Mouse (Mus musculus): ENCODE results near the gene Glipr2.

Glipr2 gene

DNA sequence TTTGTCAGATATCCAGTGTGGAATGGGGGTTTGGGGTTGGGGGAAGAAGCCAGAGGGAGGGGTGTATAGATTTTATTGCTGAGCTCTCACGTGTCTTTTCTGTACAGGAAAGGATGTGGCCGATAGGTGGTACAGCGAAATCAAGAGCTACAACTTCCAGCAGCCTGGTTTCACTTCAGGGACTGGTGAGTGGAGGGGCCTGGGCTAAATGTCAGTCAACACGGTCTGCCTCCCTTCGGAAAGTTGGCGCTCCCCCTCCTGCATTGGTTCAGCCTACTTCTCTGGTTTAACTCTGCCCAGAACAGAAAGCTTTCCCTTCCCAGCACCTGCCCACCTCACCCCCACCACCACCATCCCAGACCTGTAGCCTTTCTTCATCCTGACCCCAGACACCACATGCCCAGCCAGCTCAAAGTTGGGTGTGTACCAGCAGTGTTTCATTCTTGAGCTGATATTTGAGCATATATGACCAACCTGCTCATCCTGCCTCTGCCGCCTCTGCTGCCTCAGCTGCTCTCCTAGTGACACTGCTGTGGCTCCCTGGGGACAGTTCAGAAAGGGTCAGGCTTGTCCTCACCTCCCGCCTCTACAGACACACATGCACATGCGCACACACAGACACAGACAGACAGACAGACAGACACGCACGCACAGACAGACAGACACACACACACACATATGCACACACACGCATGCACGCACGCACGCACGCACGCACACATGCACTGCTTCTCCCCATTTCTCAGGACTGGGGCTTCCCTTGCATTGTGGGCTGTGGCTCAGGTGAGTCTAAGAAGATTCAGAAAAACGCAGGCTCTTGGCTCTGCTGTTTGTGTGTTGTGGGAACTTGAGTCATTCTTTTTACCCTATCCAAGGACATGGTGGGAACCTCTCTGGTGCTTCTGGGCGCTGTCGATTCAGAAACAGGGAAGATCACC lies 13.5 kb downstream of the Glipr2 start:
- DNase-seq (ENCODE audit: low spot score in 2 of 2) = no peak

DNA sequence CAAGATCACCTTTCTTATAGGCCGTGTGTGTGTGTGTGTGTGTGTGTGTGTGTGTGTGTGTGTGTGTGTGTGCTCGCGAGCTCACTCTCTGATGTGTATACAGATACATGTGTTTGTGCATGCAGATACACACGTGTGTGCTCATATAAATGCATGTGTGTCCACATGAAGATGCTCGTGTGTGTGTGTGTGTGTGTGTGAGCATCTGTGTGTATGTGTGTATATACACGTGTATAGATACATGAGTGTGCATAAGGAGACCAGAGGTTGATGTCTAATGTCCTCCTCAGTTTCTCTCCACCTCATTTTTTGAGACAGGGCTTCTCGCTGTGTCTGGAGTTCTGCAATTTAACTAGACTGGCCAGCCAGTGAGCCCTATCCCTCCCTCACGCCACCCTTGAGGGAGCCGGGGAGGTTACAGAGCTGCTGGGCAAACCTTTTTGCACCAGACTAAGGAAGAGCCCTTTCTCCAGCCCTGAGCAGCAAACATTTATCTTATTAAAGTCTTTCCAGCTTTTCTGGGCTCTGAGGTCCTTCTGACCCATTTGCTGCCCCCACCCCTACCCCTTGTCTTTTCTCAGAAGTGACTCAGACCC lies 14.4 kb downstream of the Glipr2 start:
- no peak for DNase-seq (ENCODE audit: low spot score in 2 of 2)

DNA sequence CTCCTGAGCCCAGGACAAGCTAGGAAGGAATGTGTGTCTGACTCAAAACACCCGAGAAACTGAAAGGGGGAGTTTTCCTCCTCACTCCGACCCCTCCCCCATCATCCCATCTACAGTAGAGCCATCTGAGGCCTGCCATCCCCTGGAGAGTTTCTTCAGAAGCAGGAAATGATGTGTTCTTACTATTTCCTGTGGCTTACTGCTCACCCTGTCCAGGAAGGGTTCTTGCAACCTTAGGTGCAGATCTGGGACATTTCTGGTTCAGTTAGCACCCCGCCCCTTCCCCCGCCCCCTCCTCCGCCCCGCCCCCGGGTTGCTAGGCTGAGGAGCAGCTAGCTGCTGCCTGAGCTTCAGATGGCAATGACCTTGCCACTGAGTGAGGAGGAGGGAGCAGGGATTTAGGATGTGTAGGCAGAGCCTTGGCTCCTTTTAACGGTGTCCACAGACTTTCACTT lies 15.0 kb downstream of the Glipr2 start:
- peak; percentile 55 to 62 for DNase-seq (ENCODE audit: low spot score in 2 of 2)

DNA sequence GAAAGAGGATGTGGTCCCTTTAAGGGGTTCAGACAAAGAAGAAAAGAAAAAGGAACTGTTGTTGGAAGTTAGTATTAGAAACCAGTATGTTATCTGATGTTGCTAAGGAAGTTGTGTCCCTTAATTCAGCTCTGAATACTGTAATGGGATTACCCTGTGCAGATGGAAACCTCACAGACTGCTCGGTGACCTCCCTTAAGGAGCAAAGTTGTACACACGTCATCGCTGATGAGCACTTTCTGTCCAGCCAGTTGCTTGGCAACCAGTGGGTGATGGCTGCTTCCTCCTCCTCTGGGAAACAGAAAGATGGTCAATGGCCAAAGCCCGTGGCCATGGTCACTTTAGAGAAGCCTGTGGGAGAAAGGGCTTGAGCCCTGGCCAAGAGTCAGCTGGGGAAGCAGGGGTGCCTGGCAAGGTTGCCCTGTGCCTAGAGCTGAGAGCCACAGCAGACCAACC lies 16.4 kb downstream of the Glipr2 start:
- DNase-seq (ENCODE audit: low spot score in 2 of 2) = peak; percentile 61 to 63

DNA sequence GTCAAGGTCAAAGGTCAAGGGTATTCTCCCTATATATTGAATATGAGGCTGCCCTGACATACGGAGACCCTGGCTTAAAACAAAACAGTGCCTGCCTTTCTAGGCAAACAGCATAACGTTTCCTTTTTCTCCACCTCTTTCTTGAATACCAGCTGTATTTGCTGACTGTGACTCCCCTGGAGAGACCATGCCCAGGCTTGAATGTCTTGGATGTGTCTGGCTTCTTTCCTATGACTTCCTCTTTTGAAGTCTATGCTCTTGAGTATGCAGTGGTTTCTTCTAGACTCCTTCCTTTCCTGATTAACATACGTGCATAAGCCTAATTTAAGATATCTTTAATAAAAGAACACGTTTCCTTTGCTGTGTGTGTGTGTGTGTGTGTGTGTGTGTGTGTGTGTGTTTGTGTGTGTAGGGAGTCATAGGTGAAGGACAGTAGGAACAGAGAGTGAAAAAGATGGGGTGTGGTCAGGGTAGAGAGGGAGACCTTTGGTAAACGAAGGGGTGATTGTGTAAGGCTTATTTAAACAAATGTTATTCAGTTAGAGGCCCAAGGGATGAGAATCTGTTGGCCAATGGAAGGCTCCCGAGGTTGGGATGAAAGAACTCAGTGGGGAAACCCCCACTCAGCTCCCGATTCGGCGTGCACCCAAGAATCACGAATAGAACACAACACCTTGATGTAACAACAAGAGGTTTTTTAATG lies 17.9 kb downstream of the Glipr2 start:
- no peak for DNase-seq (ENCODE audit: low spot score in 2 of 2)

DNA sequence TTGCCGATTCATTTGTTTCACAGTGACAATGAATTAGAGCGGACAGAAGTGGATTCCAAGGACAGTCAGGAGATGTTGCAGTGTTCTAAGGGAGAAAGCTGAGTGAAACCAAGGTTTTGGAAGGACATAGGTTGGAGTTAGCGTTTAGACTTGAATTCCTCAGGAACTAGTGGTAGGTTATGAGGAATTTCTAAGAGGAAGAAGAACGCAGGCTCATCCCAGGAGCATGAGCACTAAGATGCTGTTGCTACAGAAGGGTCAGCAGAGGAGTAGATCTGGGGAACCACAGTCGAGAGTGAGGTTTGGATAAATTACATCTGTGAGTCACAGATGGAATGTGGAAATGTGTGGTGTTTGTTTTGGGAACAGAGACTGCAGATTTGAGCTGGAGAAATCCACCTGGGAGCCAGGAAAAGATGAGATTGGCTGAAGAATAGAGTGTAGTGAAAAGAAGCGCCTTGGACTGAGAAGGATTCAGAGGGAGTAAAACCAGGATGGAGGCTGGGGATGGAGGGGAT lies 19.1 kb downstream of the Glipr2 start:
- DNase-seq (ENCODE audit: low spot score in 2 of 2) = no peak

DNA sequence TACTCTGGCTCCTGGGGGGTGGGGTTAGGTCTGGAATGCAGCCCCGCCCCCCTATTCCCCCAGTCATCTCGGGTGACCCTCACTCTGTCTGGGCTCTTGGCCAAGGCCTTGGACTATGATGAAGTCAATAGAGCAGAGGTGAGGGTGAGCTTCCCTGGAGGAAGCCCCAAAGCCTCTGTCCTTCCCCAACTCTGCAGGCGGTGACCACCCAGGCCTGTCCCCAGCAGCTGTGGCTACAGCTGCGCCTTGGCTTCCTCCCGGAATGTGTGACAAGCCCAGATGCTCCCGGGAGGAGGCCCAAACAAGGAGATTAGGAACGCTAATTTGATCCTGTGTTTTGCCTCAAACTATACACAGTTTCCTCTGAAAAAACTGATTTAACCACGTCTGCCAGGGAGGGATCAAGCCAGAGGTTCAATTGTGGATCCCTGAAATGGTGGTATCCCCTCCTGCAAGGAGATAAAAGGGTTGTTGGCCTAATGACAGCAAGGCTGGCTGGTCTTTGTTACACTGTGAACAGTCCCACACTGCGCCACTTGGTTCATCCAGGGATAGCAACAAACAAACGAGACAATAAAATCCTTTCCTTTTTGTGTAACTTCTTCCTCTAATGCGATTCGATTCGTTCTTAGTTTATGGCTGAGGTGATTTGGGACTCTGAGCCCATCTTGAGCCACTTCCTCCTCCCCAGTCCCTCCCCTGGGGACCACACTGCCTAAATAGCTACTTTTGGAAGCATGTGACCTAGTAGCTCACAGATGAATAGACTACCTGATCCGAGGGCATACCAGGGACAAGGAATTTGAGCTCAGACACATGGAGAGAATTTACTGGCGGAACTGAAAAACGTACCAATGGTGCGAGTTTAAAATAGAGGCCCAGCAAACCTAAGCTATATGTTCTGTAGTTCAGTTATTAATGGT lies 21.6 kb downstream of the Glipr2 start:
- no peak for DNase-seq (ENCODE audit: low spot score in 2 of 2)

DNA sequence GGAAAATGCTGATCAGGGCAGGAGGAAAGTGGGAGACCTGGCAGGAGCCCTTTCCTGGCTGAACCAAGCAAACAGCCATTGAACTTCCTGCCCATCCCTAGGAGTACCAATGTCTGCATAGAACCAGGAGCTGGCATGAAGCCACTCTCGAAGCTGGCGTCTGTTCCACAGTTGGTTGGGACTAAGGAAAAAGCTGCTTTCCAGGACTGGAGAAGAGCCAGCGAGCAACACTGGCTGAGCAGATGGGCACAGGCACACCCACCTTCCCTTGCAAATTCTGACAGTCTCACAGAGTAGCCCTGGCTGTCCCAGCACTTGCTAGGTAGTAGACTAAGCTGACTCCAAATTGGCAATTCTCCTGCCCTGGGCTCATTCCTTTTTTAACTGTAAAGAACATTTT lies 22.5 kb downstream of the Glipr2 start:
- no peak for DNase-seq (ENCODE audit: low spot score in 2 of 2)

DNA sequence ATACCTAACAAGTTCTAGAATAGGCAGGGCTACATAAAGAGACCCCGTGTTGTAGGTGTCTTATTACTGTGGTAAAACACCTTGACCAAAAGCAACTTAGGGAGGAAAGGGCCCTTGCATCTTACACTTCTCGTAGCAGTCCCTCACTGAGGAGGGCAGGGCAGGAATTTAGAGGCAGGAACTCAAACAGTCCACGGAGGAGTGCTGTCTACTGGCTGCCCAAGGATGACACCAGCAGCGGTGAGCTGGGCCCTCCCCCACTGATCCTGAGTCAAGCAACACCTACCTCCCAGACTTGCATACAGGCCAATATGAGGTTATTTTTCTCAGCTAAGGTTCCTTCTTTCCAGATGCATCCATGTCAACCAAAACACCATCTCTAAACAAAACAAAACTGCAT lies 23.0 kb downstream of the Glipr2 start:
- no peak for DNase-seq (ENCODE audit: low spot score in 2 of 2)

DNA sequence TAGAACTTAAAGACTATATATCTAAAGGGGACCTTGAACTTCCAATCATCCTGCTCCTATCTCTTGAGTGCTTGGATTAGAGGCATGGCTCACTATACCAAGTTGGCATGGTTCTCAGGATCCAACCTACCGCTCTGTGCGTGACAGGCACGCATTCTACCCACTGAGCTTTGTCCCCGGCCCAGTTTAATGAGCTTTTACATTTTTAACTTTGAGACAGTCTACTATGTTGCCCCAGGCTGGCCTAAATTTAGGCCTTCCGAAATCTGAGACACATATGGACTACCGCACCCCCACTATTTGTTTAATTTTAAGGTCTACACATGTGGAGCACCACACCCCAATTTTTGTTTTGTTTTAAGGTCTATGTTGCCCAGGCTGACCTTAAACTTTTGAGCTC lies 23.6 kb downstream of the Glipr2 start:
- DNase-seq (ENCODE audit: low spot score in 2 of 2) = no peak

DNA sequence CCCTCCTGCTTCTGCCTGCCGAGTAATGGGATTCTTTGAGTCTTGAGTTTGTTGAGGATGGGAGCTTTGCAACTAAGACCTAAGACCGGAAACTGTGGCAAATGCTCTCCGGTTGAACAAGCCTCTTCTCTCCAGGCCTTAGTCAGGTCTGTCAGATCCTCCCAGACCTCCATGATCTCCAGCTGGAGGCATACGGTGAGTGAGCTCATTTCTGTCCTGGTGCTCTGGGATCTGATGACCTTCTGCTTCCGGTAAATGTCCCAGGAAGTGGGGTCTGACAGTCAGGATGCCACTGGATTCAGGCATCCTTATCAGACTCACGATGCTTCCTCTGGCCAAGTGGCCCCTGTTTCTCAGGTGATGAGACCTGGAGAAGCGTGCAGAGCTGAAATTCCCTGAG lies 24.1 kb downstream of the Glipr2 start:
- DNase-seq (ENCODE audit: low spot score in 2 of 2) = no peak

DNA sequence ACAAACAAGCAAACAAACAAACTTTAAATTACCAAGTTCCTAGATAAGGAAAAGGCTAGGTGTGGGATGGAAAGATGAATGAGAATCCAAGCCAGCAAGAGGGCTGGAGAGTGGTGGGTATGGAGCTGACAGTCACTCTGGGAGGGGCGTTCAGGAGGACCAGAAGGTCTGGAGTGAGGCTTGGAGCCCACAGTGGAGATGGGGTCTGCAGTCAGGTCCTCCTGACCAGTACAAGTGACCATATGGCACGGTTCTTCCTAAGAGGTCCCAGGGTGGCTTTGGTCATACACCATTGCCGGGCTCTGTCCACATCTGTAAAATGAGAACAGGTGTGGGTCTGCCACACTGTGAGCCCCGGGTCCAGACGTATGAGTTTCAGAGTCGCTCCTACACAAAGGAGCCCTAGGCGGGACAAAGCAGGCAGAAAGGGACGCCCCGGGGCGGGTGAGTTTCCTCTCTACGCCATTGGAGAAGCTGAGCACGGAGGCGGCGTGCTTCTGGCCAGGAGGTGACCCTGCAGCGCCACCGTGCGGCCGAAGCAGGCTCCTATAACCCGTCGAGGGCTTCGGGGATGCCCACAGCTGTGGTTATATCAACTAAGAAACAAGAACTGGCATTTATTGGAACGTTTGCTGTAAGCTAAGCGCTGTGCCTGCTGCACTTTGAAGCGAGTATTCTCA lies 25.0 kb downstream of the Glipr2 start:
- DNase-seq (ENCODE audit: low spot score in 2 of 2) = peak; percentile 88 to 93

DNA sequence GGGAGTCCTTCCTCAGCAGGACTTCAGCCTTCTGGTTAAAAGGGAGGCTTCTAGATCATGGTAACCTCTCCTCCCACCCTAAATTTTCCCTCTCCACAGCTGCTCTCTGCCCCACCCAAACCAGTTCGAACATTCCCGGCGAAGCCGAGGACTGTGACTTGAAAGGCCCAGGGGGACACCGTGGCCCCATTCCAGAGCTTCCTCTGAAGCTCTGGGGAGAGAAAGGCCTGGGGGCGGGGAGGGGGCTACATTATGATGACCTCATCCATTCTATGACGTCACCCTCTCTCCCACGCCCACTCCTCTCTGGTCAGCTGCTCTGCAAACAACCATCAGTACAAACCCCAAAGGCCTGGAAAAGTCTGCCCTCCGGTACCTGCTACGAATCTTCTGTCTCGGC lies 26.0 kb downstream of the Glipr2 start, which contains the start of gene Ccin:
Gene Ccin, plus strand, starts transcription at position 303 of the 400 bp plus-strand sequence.
- no peak for DNase-seq (ENCODE audit: low spot score in 2 of 2)

DNA sequence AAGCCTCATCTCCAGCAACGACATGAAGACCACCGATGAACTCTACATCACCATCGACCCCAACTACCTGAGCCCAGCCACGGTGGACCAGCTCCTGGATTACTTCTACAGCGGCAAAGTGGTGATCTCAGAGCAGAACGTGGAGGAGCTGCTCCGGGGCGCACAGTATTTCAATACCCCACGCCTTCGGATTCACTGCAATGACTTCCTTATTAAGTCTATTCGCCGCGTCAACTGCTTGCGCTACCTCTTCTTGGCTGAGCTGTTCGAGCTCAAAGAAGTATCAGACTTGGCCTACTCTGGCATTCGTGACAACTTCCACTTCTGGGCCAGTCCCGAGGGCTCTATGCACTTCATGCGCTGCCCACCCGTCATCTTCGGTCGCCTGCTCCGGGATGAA lies 26.6 kb downstream of the Glipr2 start:
- DNase-seq (ENCODE audit: low spot score in 2 of 2) = no peak

DNA sequence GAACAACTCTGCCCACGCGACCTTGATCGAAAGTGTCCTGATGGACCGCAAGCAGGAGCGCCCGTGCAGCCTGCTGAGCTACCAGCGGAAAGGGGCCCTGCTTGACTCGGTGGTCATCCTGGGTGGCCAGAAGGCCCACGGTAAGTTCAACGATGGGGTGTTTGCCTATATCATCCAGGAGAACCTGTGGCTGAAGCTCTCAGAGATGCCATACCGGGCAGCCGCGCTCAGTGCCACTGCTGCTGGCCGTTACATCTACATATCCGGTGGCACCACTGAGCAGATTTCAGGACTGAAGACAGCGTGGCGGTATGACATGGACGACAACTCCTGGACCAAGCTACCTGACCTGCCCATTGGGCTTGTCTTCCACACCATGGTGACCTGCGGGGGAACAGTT lies 27.1 kb downstream of the Glipr2 start:
- DNase-seq (ENCODE audit: low spot score in 2 of 2) = no peak

DNA sequence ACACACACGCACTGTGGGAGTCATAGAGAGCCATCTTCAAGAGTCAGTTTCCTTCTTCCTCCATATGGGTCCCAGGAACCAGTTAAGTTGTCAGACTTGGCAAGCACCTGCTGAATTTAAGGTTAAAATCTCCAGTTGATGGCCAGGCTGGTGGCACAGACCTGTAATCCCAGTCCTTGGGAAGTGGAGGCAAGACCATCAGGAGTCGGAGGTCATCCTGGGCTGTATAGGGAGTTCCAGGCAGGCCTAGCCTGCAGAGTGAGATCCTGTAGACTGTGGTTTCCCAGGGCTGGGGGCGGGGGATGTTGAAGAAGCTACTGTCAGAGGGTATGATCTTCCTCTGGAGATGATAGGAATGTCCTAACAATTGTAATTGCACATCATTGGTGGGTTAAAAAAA lies 31.8 kb downstream of the Glipr2 start:
- no peak for DNase-seq (ENCODE audit: low spot score in 2 of 2)

DNA sequence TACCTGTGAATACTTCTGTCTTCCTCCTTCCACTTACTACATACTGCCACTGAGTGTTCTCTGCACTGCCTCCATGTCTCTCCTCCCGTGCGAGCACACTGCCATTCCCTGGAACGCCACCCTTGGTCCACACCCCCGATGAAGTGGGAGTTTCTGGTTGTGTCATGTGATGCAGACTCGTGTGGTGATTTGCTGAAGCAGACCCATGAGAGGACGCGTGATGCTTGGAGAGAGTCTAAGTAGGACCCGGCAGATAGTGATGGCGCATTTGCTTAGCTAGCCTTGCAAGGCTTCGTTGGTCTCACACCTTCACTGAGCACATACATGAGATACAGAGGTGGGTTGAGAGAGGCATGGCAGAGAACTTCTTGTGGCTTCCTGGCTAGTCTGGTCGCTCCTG lies 35.9 kb downstream of the Glipr2 start:
- DNase-seq (ENCODE audit: low spot score in 2 of 2) = no peak

DNA sequence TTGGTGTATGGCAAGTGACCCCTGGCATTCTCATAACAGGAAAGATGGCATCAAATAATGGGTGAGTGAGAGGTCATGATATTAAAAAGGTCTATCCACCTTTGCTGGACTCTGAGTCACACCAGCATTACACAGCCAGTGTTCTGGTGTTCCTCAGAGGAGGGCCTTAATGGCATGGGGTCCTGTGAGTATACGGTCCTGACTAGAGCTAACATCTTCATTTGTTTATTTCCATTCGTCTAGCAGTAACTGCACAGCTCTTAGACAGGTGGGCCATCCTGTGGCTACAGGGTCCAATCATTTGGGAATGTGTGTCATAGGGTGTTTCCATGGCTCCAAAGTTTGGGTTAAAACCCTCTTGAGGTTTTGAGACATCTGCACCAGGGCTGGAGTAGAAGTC lies 37.1 kb downstream of the Glipr2 start:
- DNase-seq (ENCODE audit: low spot score in 2 of 2) = no peak

DNA sequence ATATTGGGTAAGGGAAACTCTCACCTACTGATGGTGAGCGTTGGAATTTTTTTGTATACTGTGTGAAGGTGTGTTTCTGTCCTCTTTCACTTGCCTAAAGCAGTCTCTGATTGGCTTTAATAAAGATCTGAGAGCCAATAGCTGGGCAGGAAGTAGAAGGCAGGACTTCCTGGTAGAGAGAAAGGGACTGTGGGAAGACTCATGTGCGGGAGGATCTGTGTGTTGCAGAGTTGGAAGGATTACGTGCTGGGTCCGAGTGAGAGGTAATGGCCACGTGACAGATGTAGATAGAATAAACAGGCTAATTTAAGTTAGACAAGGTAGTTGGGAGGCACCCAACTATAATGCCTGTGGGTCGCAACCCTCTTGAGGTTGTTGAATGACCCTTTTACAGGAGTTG lies 46.4 kb downstream of the Glipr2 start:
- no peak for DNase-seq (ENCODE audit: low spot score in 2 of 2)

DNA sequence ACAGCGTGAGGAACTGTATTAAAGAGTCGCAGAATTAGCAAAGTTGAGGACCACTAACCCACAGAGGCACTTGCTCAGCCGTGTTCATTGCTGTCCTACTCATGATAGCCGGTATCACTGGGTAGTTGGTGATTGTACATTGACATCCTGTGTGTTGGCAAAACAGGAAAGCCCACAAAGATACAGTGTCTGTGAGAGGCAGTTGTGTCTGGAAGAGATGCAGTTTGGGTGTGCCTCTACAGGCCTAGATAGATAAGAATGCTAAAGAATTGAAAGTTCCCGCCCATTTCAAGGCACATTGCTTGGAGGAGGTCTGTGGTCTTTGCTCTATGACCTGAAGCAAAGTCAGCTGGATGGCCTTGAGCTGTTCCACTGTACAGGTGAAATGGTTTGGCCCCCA lies 46.9 kb downstream of the Glipr2 start, which contains the start of gene Clta:
Gene Clta, plus strand, starts transcription at position 327 of the 400 bp plus-strand sequence.
- no peak for DNase-seq (ENCODE audit: low spot score in 2 of 2)
